Mouse (Mus musculus): ENCODE results near the gene Tmco4.

The Tmco4 gene

GRCm38 (mm10) chr4:138972827-138973718, at the start of gene Tmco4:
Tmco4 (plus strand) TSS chr4:138972888.
- DNase-seq (ENCODE audit: low read depth), result no peak

- no peak for DNase-seq (ENCODE audit: low read depth)
Measured at GRCm38 (mm10) chr4:138925561-138925960, 47.1 kb upstream of the Tmco4 start.

- DNase-seq (ENCODE audit: low read depth), result no peak
Measured at GRCm38 (mm10) chr4:138933862-138934261, 38.8 kb upstream of the Tmco4 start.

- no peak for DNase-seq (ENCODE audit: low read depth)
Measured at GRCm38 (mm10) chr4:138934456-138935145, 38.1 kb upstream of the Tmco4 start.

- DNase-seq (ENCODE audit: low read depth), result no peak
Measured at GRCm38 (mm10) chr4:138938495-138939269, 34.0 kb upstream of the Tmco4 start.

GRCm38 (mm10) chr4:138939481-138939880, 33.2 kb upstream of the Tmco4 start:
- no peak for DNase-seq (ENCODE audit: low read depth)

GRCm38 (mm10) chr4:138941401-138941800, 31.3 kb upstream of the Tmco4 start:
- no peak for DNase-seq (ENCODE audit: low read depth)

- DNase-seq (ENCODE audit: low read depth), result no peak
Measured at GRCm38 (mm10) chr4:138941966-138942365, 30.7 kb upstream of the Tmco4 start.

GRCm38 (mm10) chr4:138943730-138944129, 29.0 kb upstream of the Tmco4 start:
- DNase-seq (ENCODE audit: low read depth), result peak; percentile 74

- DNase-seq (ENCODE audit: low read depth), result no peak
Measured at GRCm38 (mm10) chr4:138948257-138948656, 24.4 kb upstream of the Tmco4 start.

- no peak for DNase-seq (ENCODE audit: low read depth)
Measured at GRCm38 (mm10) chr4:138958612-138959011, 14.1 kb upstream of the Tmco4 start.

- no peak for DNase-seq (ENCODE audit: low read depth)
Measured at GRCm38 (mm10) chr4:138959120-138959519, 13.6 kb upstream of the Tmco4 start.

GRCm38 (mm10) chr4:138959926-138960325, 12.8 kb upstream of the Tmco4 start:
- no peak for DNase-seq (ENCODE audit: low read depth)

GRCm38 (mm10) chr4:138962719-138963118, 10.0 kb upstream of the Tmco4 start:
- no peak for DNase-seq (ENCODE audit: low read depth)

GRCm38 (mm10) chr4:138965871-138966270, 6.8 kb upstream of the Tmco4 start:
- no peak for DNase-seq (ENCODE audit: low read depth)

- DNase-seq (ENCODE audit: low read depth), result no peak
Measured at GRCm38 (mm10) chr4:138966866-138967265, 5.8 kb upstream of the Tmco4 start, which contains the start of gene Rnf186. Rnf186 (plus strand) TSS chr4:138967112.

- no peak for DNase-seq (ENCODE audit: low read depth)
Measured at GRCm38 (mm10) chr4:138967485-138967884, 5.2 kb upstream of the Tmco4 start.

- DNase-seq (ENCODE audit: low read depth), result no peak
Measured at GRCm38 (mm10) chr4:138968772-138969556, 3.7 kb upstream of the Tmco4 start.

- DNase-seq (ENCODE audit: low read depth), result no peak
Measured at GRCm38 (mm10) chr4:138969736-138970135, 3.0 kb upstream of the Tmco4 start.

- no peak for DNase-seq (ENCODE audit: low read depth)
Measured at GRCm38 (mm10) chr4:138971371-138971770, 1.3 kb upstream of the Tmco4 start.

GRCm38 (mm10) chr4:138972139-138972826, 405 bp upstream of the Tmco4 start:
- no peak for DNase-seq (ENCODE audit: low read depth)
